Mouse (Mus musculus) hindlimb bud, embryonic 11.5 days (tissue): ENCODE results near the gene Ppp1r12c.

Experiments
- DNase-seq: peaks from one replicate; pipeline ENCODE4 v3.0.0-alpha.2; 2012; ENCODE audit warnings: low read depth, low spot score; ENCODE audit errors: extremely low spot score

Ppp1r12c gene

GRCm38 (mm10) chr7:4516332-4517050 is 15.0 kb upstream of the Ppp1r12c start, which contains the start of gene Tnnt1:
Tnnt1 (minus strand) TSS chr7:4516382.
- DNase-seq, result no peak

GRCm38 (mm10) chr7:4515853-4516252 is 14.4 kb upstream of the Ppp1r12c start:
- no peak for DNase-seq

GRCm38 (mm10) chr7:4513829-4514712 is 12.6 kb upstream of the Ppp1r12c start:
- no peak for DNase-seq

- no peak for DNase-seq
These were observed 11.8 kb upstream of the Ppp1r12c start for GRCm38 (mm10) chr7:4513236-4513635.

- no peak for DNase-seq
These were observed 10.2 kb upstream of the Ppp1r12c start for GRCm38 (mm10) chr7:4511489-4512224.

GRCm38 (mm10) chr7:4509863-4510608 is 8.6 kb upstream of the Ppp1r12c start:
- no peak for DNase-seq

GRCm38 (mm10) chr7:4508739-4509116 is 7.2 kb upstream of the Ppp1r12c start:
- DNase-seq, result no peak

- DNase-seq, result no peak
These were observed 6.7 kb upstream of the Ppp1r12c start for GRCm38 (mm10) chr7:4508062-4508738.

- no peak for DNase-seq
These were observed 5.7 kb upstream of the Ppp1r12c start for GRCm38 (mm10) chr7:4507220-4507619.

- no peak for DNase-seq
These were observed 3.4 kb upstream of the Ppp1r12c start for GRCm38 (mm10) chr7:4504646-4505435.

GRCm38 (mm10) chr7:4503858-4504257 is 2.4 kb upstream of the Ppp1r12c start:
- no peak for DNase-seq

GRCm38 (mm10) chr7:4503100-4503499 is 1.6 kb upstream of the Ppp1r12c start:
- DNase-seq, result no peak

- no peak for DNase-seq
These were observed 1.1 kb upstream of the Ppp1r12c start for GRCm38 (mm10) chr7:4502421-4503090.

- DNase-seq, result no peak
These were observed 498 bp downstream of the Ppp1r12c start for GRCm38 (mm10) chr7:4500892-4501471.

- no peak for DNase-seq
These were observed 2.4 kb downstream of the Ppp1r12c start for GRCm38 (mm10) chr7:4499034-4499433.

- no peak for DNase-seq
These were observed 3.2 kb downstream of the Ppp1r12c start for GRCm38 (mm10) chr7:4498251-4498650.

GRCm38 (mm10) chr7:4497271-4497903 is 4.1 kb downstream of the Ppp1r12c start:
- no peak for DNase-seq

GRCm38 (mm10) chr7:4496468-4496867 is 5.0 kb downstream of the Ppp1r12c start:
- no peak for DNase-seq
